Mouse (Mus musculus): ENCODE measurements around the gene Ppip5k1.

DNA sequence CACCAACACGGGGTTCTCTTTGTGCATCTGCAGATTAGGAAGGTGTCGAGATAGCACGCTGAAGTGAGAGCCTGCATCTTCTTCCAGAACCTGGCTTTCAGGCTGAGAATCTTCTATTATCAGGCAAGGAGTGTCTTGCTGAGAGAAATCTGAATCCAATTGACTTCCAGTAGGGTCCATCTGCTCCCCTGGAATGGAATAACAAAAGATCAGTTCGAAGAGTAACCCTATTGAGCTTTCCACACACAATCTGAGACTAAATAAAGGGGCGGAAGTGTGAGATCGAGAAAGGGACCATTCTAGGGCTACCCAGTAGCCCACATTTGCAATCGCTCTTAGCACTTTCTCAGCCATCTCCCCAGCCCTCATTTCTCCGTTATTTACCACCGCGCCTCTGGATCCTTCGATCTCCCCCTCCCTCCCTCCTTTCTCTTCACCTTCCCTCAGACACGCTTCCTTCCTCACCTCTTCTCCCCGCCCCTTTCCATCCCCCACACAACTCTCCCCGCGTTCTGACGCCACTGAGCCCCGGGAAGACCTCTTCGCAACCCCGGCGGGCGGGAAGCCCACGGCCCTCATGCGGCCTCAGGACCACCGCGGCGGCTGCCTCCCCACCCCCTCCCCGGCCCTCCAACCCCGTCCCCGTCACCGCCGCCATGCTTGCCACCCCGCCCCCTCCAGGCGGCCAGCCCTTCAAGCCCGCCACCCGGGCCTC is 84.5 kb downstream of the Ppip5k1 start:
- TF ChIP-seq TAL1 (IDR thresholded peaks at IDR 0.05; ENCODE audit: low read length) = no peak
- no peak for TF ChIP-seq GATA1 (IDR thresholded peaks at IDR 0.05; ENCODE audit: low read length)
